Mouse (Mus musculus) bone marrow macrophage, adult 2 months (primary cell): ENCODE measurements around the gene Nxpe5. TPM values are rescaled to one million over a fixed set of nuclear protein-coding genes. Genes with fewer than 3 reads are reported as not detected.
A peak's percentile ranks its signal among the peaks of the same experiment; 100 is the strongest.

Source experiments
- H3K27ac ChIP-seq: 2 replicates; pipeline ENCODE4 v1.5.1; 2012; ENCODE audit warnings: low read depth, low read length; ENCODE audit not compliant: insufficient read depth
- H3K4me1 ChIP-seq: 2 replicates; pipeline ENCODE4 v1.6.1; 2012; ENCODE audit warnings: low read length; ENCODE audit not compliant: control insufficient read depth, insufficient read depth
- H3K4me3 ChIP-seq: 2 replicates; pipeline ENCODE4 v1.5.1; 2012; ENCODE audit warnings: mild to moderate bottlenecking, low read length, moderate library complexity; ENCODE audit not compliant: insufficient read depth
- CTCF ChIP-seq: IDR thresholded peaks from 2 replicates; pipeline ENCODE4 v1.5.1; 2012; ENCODE audit warnings: low read depth, mild to moderate bottlenecking, low read length, moderate library complexity
- POLR2A ChIP-seq: IDR thresholded peaks from 2 replicates; pipeline ENCODE4 v1.6.1; 2012; ENCODE audit warnings: mild to moderate bottlenecking, low read depth, low read length, borderline replicate concordance
- polyA plus RNA-seq: library from polyadenylated mRNA; stranded (reverse); fragments of >200 nt; gene quantifications from 2 replicates; pipeline ENCODE4 v1.2.4, GENCODE M21; 2012; ENCODE audit not compliant: missing spikeins, insufficient read depth, insufficient read length

The Nxpe5 gene
- polyA plus RNA-seq, 1 experiment = 43.3 TPM

DNA sequence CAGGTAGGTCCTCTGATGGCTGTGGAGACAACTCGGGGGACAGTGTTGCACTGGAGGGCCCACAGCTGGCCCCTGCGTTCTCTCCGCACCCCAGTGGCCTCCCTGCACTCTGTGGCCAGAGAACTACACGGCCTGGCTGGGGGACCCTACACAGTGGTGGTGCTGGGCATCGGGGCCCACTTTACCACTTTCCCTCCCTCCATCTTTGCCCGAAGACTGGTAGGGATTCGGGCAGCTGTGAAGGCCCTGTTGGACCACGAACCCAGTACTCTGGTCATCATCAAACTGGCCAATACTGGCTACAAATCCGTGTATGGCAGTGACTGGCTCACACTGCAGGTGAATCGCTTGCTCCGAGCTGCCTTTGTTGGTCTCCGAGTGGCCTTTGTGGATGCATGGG lies 25.4 kb downstream of the Nxpe5 start:
- Histone ChIP-seq H3K4me3 (no peak overlapping the region), H3K4me1 (peaks cover 7% of the 10 kb centered on the region), H3K27ac (no peak overlapping the region)
- no peak for TF ChIP-seq POLR2A
- TF ChIP-seq CTCF = no peak

DNA sequence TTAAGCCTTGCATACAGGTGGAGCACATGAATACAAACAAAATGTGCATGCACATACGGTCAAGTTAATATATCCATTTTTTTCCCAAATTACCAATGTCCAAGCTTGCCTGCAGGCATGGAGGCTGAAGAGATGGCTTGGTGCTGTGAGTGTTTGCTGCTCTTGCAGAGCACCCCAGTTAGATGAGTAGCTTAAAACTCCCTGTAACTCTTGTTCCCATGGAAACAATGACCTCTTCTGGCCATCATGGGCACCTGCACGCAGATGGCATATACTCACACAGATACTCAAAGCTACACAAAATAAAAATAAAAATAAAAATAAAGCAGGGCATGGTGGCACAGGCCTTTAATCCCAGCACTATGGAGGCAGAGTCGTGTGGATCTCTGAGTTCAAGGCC lies 27.4 kb downstream of the Nxpe5 start:
- H3K4me1 ChIP-seq = peaks cover 21% of the 10 kb centered on the region
- no peak overlapping the region for H3K27ac ChIP-seq

DNA sequence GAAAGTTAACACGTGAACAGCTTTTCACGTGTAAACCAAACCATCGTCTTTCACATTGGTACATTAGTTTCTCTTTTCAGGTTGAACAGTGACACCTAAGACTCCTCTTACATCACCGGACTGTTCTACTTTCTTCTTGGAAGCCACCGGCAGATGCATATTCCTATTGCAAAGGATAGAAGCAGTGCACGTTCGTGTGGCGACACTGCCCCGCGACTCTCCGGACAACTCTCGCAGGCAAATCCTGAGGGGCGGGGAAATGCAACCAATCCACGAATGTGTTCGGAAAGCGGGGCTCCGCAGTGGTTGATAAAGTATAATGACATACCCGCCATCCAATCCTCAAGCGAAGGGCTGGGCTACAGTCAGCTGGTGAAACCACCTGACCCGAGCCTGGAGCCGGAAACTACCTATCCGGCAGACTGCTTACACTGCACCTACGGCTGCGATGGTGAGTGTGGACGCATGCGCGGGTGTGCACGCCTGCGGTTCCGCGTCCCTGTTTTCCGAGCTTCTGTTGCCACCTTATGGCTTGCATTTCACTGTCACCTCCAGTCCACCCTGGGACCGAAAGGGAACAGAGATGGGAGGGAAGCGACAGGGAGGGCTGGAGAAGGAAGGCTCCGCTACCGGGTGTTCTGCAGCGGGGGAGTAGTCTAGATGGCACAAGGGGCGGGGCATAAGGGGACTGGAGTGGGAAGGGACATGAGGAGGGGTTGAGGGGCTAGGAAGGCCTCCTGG lies 29.8 kb downstream of the Nxpe5 start, which contains the start of gene Lamtor4:
Gene Lamtor4, plus strand, starts transcription at position 130 of the 741 bp plus-strand sequence.
- Histone ChIP-seq H3K4me1 (peaks cover 35% of the 10 kb centered on the region), H3K27ac (peak within 1 kb of the TSS; percentile 81), H3K4me3 (peak within 1 kb of the TSS; percentile 80)
- TF ChIP-seq POLR2A (no peak), CTCF (no peak)

More for the DNA sequence above, 27.4 kb downstream of the Nxpe5 start:
- no peak overlapping the region for H3K4me3 ChIP-seq
- TF ChIP-seq CTCF = no peak
- TF ChIP-seq POLR2A = no peak

DNA sequence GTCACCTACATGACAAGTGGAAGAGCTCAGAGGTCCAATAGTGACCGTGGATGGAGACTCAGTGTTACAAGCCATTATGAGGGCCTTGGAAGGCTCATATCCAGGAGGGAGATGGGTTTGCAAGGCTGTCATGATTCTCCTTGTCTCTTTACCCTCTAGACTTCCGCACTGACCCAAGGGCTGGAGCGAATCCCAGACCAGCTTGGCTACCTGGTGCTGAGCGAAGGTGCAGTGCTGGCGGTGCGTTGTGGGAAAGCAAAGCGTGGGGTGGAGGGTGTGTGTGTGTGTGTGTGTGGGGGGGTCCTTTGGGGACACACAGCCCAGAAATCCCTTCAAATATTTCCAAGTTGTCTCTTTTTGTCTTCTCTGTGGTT lies 30.4 kb downstream of the Nxpe5 start:
- TF ChIP-seq CTCF (no peak), POLR2A (no peak)
- Histone ChIP-seq H3K4me3 (peak overlapping the region; percentile 80), H3K4me1 (peaks cover 35% of the 10 kb centered on the region), H3K27ac (peak overlapping the region; percentile 81)

DNA sequence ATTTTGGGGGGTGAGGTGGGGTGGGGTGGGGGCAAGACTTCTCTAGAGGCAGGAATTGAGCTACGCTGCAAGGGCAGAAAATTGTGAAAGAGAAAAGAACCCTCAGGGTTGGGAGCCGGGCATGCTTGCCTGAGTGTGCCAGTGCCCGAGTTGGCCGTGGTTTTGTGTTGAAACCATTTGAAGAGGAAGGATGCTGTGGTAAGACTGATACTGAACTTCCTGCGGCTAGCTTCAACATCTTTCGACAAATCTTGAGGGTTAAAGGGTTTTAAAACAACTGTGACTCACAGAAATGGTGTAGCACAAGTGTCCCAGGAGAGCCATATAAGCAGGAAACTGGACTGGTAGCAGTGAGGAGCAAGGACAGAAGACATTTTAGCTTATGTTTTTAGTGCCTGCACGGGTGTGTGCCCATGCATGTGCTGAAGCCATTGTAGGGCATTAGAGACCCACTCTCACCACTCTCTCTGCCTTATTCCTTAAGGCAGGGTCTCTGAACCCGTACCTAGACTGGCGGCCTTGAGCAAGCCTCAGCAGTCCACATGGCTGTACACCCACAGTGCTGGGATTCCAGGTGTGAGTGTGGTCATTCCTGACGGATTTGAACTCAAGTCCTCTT lies 31.4 kb downstream of the Nxpe5 start:
- Histone ChIP-seq H3K4me3 (no peak overlapping the region), H3K27ac (peak overlapping the region; percentile 81), H3K4me1 (peaks cover 44% of the 10 kb centered on the region)
- TF ChIP-seq POLR2A (no peak), CTCF (no peak)

DNA sequence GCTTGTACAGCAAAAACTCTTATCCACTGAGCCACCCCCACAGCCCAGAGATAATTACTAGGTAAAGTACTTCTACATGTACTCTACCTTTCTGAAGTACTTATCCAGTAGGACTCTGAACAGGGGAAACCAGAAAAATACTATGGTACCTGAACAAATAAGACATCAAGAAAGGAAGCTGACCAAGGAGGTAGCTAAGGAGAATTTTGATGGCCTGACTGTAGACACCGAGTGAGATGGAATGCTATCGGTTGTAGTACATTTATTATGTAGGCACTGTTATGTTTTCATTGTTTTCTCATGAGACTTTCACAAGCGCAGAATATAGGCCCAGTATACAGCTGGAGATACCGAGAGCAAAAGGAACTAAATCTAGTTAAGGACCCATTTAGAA lies 31.9 kb downstream of the Nxpe5 start:
- peaks cover 48% of the 10 kb centered on the region for H3K4me1 ChIP-seq
- no peak overlapping the region for H3K4me3 ChIP-seq
- TF ChIP-seq POLR2A (no peak), CTCF (no peak)
- H3K27ac ChIP-seq = peak overlapping the region; percentile 35

DNA sequence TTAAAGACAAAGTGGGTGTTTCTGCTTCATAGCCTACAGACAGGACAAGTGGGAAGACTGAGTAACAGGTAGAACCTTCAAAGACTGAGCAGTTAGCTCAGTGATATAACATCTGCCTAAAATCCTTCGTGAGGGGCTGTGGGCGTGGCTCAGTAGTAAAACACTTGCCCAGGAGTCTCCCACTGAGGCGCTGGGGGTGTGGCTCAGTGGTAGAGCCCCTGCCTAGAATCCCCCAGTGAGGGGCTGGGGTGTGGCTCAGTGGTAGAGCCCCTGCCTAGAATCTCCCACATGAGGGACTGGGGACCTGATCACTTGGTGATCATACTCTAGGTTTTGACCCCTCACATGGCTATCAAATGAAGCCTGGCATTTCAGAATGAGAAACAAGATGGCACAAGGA lies 32.4 kb downstream of the Nxpe5 start:
- peaks cover 48% of the 10 kb centered on the region for H3K4me1 ChIP-seq
- no peak overlapping the region for H3K4me3 ChIP-seq
- no peak overlapping the region for H3K27ac ChIP-seq
- TF ChIP-seq CTCF (no peak), POLR2A (no peak)

DNA sequence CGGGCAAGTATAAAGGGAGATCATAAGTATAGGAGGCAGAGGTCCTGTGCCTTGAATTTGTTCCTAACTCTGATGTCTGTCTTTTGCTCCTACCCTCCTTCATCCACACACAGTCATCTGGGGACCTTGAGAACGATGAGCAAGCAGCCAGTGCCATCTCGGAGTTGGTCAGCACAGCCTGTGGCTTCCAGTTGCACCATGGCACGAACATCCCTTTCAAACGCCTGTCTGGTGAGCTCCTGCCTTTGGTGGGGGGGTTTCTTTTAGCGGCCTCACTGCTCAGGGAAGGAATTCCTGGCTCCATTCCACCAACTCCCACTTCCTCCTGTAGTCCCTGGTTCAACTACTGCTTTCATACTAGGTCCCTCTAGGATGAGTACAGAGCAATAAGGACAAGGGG lies 32.8 kb downstream of the Nxpe5 start:
- Histone ChIP-seq H3K27ac (no peak overlapping the region), H3K4me1 (peaks cover 48% of the 10 kb centered on the region), H3K4me3 (no peak overlapping the region)
- TF ChIP-seq CTCF (no peak), POLR2A (no peak)

DNA sequence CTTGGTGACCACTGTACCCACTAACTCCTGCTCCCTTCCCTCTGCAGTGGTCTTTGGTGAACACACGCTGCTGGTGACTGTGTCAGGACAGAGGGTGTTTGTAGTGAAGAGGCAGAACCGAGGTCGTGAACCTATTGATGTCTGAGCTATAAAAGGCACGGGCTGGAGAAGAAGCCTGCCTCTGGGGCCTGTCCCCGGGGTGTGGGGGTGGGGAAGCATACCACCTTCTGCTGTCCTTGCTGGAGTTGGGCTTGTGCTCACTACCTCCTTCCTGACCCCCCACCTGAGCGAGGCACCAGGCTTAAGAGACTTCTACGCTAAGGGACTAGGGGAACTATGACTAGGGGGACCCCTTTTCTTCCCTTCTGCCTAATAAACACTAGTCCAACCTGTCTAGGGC lies 33.3 kb downstream of the Nxpe5 start:
- Histone ChIP-seq H3K4me1 (peaks cover 48% of the 10 kb centered on the region), H3K27ac (no peak overlapping the region), H3K4me3 (no peak overlapping the region)
- TF ChIP-seq POLR2A (no peak), CTCF (no peak)

DNA sequence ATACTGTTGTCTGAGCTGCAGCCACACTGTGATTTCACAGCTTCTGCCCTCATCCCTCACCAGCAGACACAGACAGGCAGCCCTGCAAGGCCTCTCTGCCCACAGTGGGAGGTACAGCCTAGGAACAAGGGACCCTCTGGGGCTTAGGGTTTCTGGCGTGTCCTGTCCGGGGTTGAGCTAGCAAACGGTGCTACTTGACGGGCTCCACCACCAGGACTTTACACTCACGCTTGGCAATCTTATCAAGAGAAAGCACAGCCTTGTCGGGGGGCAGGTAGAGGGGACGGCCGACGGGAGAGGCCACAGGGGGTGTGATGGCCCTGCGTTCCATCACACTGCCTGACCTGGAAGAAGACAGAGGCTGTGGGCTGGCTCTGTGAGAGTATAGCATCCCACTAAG lies 34.4 kb downstream of the Nxpe5 start:
- Histone ChIP-seq H3K4me3 (no peak overlapping the region), H3K4me1 (peaks cover 47% of the 10 kb centered on the region), H3K27ac (no peak overlapping the region)
- TF ChIP-seq POLR2A = no peak
- TF ChIP-seq CTCF = no peak
